Mouse (Mus musculus) embryonic fibroblast, embryonic 13.5 days (primary cell): ENCODE results near the gene Cdk12.

ENCODE experiments used
- CTCF ChIP-seq: IDR thresholded peaks from 2 replicates; pipeline ENCODE4 v1.5.1; 2011; ENCODE audit warnings: mild to moderate bottlenecking, control low read depth, low read length, moderate library complexity, borderline replicate concordance; ENCODE audit not compliant: insufficient read depth
- POLR2A ChIP-seq: IDR thresholded peaks from 2 replicates; pipeline ENCODE4 v1.6.1; 2011; ENCODE audit warnings: low read depth, mild to moderate bottlenecking, control low read depth, low read length, moderate library complexity

DNA sequence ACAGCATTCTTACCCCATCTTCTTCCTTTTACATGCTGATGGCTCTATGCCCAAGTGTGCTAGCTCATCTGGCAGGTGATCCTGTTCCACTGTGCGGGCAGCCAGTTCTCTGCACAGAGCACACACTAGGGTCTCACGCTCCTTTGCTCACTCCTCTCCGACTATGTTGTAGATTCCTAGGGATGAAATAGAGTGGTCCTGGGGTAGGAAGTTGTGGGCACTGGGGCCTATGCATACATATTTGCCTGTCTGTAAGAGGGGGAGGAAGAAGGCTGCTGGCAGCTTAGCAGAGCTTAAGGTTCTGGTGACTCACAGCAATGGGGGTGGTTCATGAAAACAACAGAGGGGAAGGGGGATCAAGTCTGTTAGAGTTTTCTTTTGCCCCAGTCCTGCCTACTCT lies 67.2 kb downstream of the Cdk12 start:
- no peak for TF ChIP-seq CTCF
- TF ChIP-seq POLR2A = no peak
